Mouse (Mus musculus): Measurements from ENCODE around the gene Tspan32.

GRCm38 (mm10) chr7:143054612-143054965 lies 49.7 kb downstream of the Tspan32 start:
- TF ChIP-seq CTCF (IDR thresholded peaks at IDR 0.05; ENCODE audit: extremely low read depth, insufficient read length, insufficient replicate concordance, low read depth, low read length) (no peak), POLR2A (IDR thresholded peaks at IDR 0.05; ENCODE audit: low read depth, low read length) (no peak)
